Mouse (Mus musculus) heart, postnatal 10 days (tissue): ENCODE data around the gene Ino80. TPM values are rescaled to one million over a fixed set of nuclear protein-coding genes. Genes with fewer than 3 reads are reported as not detected.

Source experiments
- DNase-seq, 2 experiments: peaks; one replicate each; pipeline ENCODE4 v3.0.0; 2021
- intact Hi-C: fragments of 180-260 bp; cut with DNase I; formaldehyde crosslinking; loops from one replicate; pipeline ENCODE4 v1.15.1; 2025
- total RNA-seq, 2 experiments: library from RNA; stranded (reverse); gene quantifications; 2 replicates each; pipeline ENCODE4 v1.2.3; 2021

Ino80 gene
- total RNA-seq, 2 experiments from 2014 or later = 13.7 to 14.7 TPM

DNA sequence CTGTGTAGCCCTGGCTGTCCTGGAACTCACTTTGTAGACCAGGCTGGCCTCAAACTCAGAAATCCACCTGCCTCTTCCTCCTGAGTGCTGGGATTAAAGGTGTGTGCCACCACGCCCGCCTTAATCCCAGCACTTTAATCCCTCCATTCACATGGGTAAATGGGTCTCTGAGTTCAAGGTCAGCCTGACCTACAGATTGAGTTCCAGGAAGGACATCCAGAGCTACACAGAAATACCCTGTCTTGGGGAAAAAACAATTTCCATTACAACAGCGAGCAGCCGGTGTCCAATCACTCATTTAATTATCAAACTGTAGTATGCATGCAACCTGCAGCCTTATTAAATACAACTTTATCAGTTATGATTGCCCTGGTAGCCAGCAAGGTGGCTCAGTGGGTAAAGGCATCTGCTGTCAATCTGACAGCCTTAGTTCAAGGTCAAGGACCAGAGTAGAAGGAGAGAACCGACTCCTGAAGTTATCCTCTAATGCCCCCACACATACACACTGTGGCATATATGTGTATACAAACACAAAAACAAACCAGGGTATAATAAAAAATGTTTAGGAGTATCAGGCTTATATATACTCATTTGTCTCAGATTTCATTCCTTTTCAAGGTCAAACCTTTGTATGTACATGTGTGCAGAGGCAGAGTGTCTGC is 14.2 kb downstream of the Ino80 start:
- no peak for DNase-seq
- intact Hi-C loops = no loop called here

DNA sequence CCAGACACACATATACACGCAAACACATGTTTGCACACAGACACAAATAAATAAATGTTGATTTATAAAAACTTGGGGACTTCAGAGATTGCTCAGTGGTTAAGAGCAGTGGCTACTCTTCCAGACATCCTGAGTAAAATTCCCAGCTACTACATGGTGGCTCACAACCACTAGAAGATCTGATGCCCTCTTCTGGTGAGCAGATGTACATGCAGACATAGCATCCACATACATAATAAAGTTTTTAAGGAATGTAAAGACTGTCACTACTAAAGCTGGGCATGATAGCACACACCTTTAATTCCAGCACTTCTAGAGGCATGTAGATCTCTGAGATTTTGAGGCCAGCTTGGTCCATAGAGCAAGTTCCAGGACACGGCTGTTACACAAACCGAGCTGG is 16.5 kb downstream of the Ino80 start:
- intact Hi-C loops = no loop called here
- no peak for DNase-seq

DNA sequence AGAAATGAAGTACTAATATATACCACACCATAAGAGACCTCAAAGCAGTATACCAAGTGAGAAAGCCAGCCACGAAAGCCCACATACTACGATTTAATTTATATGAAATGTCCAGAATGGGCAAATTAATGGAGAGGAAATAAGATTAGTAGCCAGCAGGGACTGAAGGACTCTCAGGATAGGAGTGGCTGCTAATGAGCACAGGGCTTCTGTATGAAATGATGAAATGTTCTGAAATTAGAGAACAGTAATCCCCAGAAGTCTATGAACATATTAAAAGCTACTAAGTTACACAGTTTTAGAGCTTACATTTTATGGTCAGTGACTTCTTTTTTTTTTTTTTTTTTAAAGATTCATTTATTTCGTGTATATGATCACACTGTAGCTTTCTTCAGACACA is 22.9 kb downstream of the Ino80 start:
- intact Hi-C loops = no loop called here
- no peak for DNase-seq

DNA sequence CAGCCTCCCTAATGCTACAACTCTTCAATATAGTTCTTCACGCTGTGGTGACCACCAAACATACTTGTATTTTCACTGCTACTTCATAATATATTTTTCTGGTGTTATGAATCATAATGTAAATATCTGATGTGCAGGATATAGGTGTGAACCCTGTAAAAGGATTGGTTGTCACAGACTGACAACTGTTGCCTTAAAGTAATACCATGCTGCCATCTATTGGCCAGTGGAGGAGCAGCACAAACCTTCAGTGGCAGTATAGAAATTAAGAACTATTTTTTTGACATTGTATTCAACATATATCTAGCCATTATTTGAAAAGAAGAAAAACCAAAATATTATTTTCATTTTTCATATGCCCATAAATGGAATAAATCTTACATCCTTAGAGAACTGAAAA is 40.5 kb downstream of the Ino80 start:
- intact Hi-C loops = loop anchor here (1.0 to 5.0 kb wide), 3 partner anchors 85 to 186 kb away; no protein-coding TSS in a partner anchor
- DNase-seq = peak; percentile 49 to 64

DNA sequence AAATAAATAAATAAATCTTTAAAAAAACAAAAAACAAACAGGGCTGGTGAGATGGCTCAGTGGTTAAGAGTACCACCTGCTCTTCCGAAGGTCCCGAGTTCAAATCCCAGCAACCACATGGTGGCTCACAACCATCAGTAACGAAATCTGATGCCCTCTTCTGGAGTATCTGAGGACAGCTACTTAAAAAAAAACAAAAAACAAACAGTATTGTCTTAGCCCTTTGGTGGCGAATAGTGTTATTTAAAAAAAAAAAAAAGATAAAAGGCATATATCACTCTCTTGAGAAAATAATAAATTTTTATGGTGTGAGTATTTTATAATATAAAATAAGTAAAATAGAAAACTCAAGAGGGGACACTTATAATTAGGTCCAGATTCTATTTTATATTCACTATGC is 41.0 kb downstream of the Ino80 start:
- intact Hi-C loops = loop anchor here (2.0 to 5.0 kb wide), 2 partner anchors 86 to 186 kb away; no protein-coding TSS in a partner anchor
- no peak for DNase-seq

DNA sequence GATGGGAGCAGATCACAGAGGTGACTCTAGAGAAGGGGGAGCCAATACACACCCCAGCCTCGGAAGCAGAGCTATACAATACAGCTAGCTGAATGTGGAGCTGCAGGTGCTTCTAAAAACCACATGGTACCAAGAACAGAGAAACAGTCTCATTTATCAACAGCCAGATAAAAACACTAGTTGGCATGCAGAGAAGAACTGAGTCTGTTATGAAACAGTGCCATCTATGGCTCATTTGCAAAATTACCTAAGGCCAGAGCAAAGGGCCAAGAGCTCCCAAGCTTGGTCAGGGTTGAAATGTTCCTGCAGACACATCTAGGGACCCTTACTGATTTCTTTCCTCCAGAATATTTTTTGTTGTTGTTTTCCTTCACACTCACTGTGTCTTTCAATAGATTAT is 63.7 kb downstream of the Ino80 start:
- peak; percentile 50 to 65 for DNase-seq
- intact Hi-C loops = loop anchor here (1.0 kb wide), 1 partner anchor 116 kb away; no protein-coding TSS in a partner anchor

DNA sequence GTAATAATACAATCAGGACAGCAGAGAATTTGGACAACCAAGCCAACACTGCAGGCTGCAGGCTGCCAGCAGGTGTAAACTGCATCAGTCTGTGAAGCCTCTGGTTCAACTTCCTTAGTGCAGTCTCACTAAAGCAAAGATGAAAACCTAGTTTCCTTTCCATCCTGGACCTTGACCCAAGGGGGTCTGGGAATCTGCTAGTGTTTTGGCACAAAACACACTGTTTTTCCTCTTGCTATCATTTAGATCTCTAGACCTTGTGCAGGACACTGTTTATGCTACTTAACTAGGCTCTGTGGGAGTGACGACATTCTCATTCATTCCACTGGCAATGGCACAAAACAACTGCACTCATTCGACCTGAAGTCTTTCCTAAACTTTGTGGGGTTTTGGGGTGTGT is 65.8 kb downstream of the Ino80 start:
- intact Hi-C loops = loop anchor here (1.0 kb wide), 1 partner anchor 73 kb away; no protein-coding TSS in a partner anchor
- DNase-seq = peak; percentile 10 to 13

DNA sequence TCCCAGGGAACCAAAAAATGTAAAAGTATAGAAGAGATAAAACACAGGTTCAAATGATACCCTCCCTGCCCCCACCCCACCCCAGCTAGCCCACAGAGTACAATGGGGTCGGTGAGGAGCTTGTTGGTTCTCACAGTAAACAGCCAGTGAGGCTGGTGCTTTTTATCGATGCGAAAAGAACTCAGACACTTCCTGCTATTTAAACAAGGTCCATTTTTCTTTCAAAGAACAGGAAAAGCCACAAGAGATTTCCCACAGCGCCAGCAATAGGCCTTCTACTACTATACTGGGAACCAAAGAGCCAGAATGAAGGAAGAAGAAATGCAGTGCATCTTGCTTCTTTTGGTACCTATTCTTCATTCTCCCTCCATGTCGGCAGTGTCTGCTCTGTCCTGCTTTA is 66.5 kb downstream of the Ino80 start:
- intact Hi-C loops = loop anchor here (1.0 kb wide), 1 partner anchor 73 kb away; no protein-coding TSS in a partner anchor
- DNase-seq = no peak

DNA sequence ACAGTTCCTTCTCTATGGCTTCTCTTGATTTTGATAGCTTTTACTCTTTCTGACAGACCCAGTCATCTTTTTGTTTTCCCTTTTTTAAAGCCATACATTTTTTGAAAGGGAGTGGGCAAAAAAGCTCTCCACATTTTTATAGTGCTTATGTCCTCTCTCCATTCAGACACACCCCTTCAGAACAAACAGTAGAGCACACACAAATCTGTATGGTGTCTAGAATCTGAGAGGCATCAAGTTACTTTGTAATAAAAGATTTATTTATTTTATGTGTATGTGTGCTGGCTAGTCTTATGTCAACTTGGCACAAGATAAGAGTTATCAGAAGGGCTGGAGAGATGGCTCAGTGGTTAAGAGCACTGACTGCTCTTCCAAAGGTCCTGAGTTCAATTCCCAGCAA is 68.8 kb downstream of the Ino80 start:
- intact Hi-C loops = no loop called here
- DNase-seq = no peak

DNA sequence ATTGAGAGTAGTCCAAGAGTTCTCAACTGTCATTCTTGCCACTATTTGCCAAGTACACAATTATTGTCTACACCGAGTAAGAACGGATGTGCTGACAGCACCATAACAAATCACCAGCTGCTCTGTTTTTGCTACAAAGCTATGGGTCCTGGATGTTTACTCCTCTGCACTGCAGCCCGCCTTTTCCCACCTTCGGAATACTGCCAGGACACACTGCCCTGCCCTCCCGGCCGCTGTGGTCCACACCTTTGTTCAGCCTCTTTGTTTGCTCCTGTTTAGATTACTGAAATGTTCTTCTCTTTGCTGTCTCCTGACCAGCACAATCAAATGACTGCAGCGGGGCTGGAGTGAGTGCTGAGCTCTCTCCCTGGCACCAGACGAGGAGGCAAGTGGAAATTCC is 69.2 kb downstream of the Ino80 start:
- intact Hi-C loops = no loop called here
- DNase-seq = peak; percentile 20 to 27

DNA sequence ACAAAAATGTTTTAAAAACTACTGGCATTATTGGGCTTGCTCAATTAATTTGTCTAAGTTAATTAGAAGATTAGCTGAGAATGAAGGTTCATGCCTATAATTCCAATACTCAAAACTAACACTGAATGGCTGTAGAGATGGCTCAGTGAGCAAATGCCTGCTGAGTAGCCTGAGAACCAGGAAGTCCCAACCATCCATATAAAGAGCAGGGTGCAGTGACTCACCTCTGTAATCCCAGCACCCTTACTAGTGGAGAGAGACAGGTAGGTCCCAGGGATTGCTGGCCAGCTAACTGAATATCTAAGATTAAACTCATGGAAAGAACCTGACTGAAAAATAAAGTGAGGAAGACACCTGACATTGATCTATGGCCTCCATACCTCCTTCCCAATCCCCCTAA is 78.2 kb downstream of the Ino80 start:
- intact Hi-C loops = no loop called here
- no peak for DNase-seq

DNA sequence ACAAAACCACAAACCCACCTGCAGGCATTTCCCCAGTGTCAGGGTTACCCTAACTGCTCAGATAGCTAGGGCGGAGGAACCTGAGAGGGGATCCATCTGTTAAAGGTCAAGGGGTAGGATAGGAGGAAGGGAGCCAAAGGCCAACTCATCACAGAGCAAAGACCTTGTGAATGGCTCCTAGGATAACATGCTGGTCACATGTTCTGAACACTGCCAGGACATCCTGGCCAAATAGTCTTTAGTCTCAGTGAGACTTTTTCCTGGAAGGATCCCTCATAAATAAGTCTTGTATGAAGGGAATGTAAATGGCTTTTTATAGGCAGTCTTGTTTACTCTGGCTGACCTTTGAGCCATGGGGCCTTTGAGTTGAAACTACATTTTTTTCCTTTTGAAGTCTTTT is 78.8 kb downstream of the Ino80 start:
- intact Hi-C loops = no loop called here
- no peak for DNase-seq

DNA sequence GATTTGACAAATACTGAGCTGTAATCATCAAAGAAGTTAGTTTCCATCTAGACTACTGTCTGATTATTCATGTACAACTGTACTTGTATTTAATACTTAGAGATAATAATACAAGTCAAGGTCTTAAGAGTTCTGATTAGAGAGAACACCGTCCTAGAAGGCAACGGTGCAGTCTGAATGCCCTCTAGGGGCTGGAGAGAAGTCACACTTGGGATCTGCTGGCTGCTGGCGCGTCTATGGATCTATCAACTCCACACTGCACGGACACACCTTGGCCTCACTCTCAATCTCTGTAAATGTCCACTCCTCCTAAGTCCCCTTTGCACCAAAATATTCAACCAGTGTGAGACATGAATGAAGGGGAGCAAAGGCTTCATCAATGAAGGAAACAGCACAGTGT is 79.2 kb downstream of the Ino80 start:
- intact Hi-C loops = no loop called here
- DNase-seq = no peak

DNA sequence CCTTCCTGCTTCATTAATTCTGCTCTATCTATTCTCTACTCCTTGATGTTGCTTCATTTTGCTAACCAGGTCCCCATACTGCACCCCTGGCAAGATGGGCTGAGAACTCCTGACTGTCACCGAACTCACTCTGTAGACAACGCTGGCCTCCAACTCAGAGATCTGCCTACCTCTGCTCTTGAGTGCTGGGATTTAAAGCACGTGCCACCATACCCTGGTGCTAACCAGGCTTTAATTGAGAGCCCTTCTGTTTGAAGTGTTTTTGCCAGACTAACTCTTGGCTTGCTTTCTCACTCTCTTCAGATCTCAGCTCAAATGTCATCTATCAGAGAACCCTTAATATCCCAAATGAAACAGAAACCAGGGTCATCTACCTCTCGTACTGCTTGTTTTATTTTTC is 87.5 kb downstream of the Ino80 start:
- intact Hi-C loops = no loop called here
- no peak for DNase-seq

DNA sequence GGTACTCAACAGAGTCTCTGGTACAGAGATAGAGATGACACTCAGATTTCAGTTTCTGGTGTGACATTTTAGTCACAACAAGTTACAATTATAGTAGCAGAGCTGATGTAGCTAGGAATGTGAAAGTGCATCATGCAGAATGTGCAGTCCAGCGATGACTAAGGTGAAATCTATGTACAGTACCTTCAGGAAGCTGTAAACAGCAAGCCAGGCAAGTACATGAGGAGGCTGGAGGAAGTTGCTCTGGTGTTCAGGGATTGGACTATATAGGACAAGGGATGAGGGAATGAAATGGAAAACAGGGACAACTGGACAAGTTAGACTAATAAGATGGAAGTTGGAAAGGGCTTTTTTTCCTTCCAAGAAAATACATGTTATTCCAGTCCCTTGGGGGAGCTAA is 89.2 kb downstream of the Ino80 start:
- intact Hi-C loops = no loop called here
- DNase-seq = no peak

DNA sequence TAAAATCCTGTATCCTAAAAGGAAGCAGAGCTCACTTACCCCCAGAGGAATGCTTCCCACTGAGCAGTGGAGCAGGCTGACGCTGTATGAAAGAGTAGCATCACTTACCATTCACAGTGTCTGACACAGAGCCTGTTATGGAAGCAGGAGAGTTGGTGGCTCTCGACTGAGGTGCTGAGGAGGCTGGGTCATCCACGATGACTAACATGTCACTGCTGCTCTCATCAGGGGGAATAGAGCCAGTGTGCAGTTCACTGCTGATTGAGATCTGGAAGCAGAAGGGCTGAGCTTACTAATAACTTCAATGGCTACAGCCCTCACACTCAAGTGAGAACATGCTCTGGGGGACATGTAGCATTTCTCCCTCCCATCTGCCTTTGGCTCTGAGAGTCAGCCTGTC is 98.0 kb downstream of the Ino80 start:
- no peak for DNase-seq
- intact Hi-C loops = loop anchor here (5.0 kb wide), 1 partner anchor 37 kb away; no protein-coding TSS in a partner anchor

DNA sequence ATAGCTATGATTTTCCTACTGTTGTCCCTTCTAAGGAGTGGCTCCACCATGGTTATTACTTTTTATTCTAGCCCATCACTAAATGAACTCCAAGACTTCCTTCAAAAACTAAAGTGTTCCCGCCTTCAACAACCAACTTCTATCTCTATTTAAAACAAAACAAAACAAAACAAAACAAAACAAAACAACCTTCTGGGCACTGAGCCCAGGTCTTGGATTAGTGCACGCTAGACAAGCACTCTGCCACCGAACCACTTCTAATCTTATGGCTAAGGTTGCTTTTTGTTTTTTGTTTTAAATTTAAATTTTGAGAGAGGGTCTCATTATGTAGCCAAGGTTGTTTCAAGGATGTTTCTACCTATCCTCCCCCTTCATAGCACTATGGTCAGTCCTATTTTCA is 99.7 kb downstream of the Ino80 start:
- DNase-seq = no peak
- intact Hi-C loops = loop anchor here (5.0 kb wide), 1 partner anchor 36 kb away; no protein-coding TSS in a partner anchor

DNA sequence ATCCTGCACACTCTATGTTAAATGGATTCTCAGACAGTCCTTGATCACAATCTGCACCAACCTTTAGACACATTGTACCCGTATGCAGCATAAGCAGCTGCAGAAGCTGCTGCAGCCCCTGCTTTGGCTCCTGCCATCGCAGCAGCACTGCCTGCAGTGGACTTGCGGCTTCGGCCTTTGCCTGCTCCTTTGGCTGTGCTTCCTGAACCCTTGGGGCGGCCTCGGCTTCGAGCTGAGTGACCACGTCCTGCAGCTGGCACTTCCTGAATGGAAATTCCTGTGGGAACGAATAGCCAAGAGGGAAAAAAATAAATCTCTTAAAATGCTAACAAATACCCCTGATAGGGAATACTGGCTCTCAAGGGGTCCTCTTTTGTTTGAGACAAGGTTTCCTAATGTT is 100.2 kb downstream of the Ino80 start:
- no peak for DNase-seq
- intact Hi-C loops = loop anchor here (5.0 kb wide), 1 partner anchor 35 kb away; no protein-coding TSS in a partner anchor

DNA sequence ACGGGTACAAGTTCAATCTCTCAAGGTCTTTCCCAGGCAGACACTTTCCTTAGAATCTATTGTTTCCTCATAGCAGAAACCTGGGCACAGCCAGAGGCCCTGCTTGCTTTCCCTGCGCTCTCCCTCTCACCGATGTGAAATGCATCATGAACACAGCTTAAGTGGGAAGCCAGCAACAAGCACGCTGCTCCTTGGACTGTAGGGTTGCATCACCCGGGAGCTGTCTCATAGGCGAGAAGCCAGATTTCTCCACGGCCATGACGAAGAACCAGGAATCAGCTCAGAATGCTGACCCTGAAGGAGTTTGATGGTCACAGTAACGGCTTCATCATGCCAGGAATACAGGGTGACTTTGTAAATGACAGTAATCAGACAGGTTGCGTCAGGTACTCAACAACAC is 107.4 kb downstream of the Ino80 start:
- DNase-seq = no peak
- intact Hi-C loops = no loop called here

DNA sequence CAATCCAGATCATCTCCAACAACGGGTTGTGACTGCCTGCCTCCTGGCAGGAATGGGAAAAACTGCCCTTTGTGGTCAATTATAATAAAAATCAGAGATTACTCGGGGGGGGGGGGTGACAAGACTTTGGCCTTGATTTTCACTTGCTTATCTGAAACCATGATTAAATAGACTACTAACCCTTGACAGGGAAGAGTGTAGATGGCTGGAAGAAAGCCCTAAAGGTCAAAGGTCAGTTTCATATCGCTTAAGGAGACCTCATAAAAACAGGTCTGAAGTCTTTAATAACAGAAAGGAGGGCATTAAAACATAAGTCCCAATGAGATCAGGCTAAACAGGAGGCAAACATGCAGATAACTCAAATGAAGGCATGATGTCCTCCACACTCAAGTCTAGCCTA is 110.1 kb downstream of the Ino80 start:
- DNase-seq = no peak
- intact Hi-C loops = no loop called here

DNA sequence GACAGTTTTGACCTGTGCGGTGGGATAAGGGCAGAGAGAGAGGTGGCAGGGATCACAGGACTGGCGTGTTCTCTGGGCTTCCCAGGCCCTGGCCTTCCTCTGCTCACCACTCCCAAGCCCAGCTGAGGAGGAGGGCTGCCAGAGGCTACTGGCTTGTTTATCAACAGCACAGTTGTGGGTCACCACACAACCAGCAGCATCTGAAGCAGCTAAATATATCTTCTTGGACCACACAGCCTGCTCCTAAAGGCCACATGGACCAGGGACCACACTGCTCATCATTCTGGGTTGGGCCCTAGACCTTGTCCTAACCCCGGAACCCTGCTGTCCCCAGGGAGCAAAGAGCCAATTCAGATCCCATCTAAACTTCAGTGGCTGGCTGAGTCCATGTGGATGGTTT is 112.5 kb downstream of the Ino80 start:
- DNase-seq = peak in 1 of 2 experiments; percentile 33
- intact Hi-C loops = no loop called here

DNA sequence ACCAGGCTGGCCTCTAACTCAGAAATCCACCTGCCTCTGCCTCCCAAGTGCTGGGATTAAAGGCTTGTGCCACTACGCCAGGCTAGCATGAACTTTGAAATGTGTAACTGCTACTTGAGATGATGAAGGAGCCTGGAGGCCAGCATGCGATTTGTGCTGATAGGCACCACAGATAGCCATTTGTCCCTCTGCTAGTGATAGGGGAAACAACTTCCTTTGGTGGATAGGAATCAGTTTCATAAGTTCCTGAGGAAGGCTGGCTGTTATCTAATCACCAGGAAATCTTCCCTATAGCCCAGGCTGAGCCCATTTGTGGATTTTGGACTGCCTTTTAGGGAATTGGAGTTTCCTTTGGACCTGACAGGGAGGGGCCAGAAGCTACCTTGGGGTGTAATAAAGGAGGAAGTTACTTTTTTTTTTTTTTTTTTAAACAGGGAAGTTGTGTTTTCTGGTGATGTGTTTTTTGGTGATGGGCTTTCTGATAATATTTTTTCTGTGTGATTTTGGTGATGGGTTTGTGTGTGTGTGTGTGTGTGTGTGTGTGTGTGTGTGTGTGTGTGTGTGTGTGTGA is 117.7 kb downstream of the Ino80 start:
- intact Hi-C loops = no loop called here

More for the DNA sequence above, 117.7 kb downstream of the Ino80 start:
- no peak for DNase-seq
